Mouse (Mus musculus) midbrain, embryonic 11.5 days (tissue): ENCODE results near the gene Snca. TPM values are rescaled to one million over a fixed set of nuclear protein-coding genes. Genes with fewer than 3 reads are reported as not detected.
"Not testable (repeated sequence)": the region's sequence is repeated elsewhere in the genome, so short reads cannot be mapped to it uniquely, and the experiment has no call there.

Experiments used
- ATAC-seq: fragments of 200-750 bp; cut with Nextera tagmentation; 2 replicates; pipeline ENCODE4 v1.8.0; 2017; ENCODE audit warnings: moderate TSS enrichment, moderate library complexity; ENCODE audit not compliant: low FRiP score
- DNase-seq: peaks from one replicate; pipeline ENCODE4 v3.0.0; 2015; ENCODE audit warnings: low spot score; ENCODE audit errors: missing footprints
- H3K27ac ChIP-seq: fragments of 300-500 bp; sonication (generic); 2 replicates; pipeline ENCODE4 v1.5.1; 2014; ENCODE audit warnings: low read depth, low read length
- H3K27me3 ChIP-seq: fragments of 300-500 bp; sonication (generic); 2 replicates; pipeline ENCODE4 v1.6.1; 2014; ENCODE audit warnings: mild to moderate bottlenecking, low read length, moderate library complexity, mixed read lengths; ENCODE audit not compliant: control insufficient read depth, insufficient read depth
- H3K36me3 ChIP-seq: fragments of 300-500 bp; sonication (generic); 2 replicates; pipeline ENCODE4 v1.6.1; 2014; ENCODE audit warnings: mild to moderate bottlenecking, low read length, moderate library complexity, mixed read lengths; ENCODE audit not compliant: control insufficient read depth, insufficient read depth
- H3K4me1 ChIP-seq: fragments of 300-500 bp; sonication (generic); 2 replicates; pipeline ENCODE4 v1.6.1; 2014; ENCODE audit warnings: low read length; ENCODE audit not compliant: control insufficient read depth, insufficient read depth
- H3K4me2 ChIP-seq: fragments of 300-500 bp; sonication (generic); 2 replicates; pipeline ENCODE4 v1.6.1; 2014; ENCODE audit warnings: mild to moderate bottlenecking, moderate library complexity
- H3K4me3 ChIP-seq: fragments of 300-500 bp; sonication (generic); 2 replicates; pipeline ENCODE4 v1.5.1; 2014; ENCODE audit warnings: low read depth, low read length
- H3K9ac ChIP-seq: fragments of 300-500 bp; sonication (generic); 2 replicates; pipeline ENCODE4 v1.6.1; 2014; ENCODE audit warnings: low read length
- H3K9me3 ChIP-seq: fragments of 300-500 bp; sonication (generic); 2 replicates; pipeline ENCODE4 v1.6.1; 2016; ENCODE audit warnings: low read length; ENCODE audit not compliant: control insufficient read depth
- WGBS: fragments of 180-500 bp; shearing (Covaris S2); extraction: QIAGEN DNeasy Blood & Tissue Kit; methylation state at CpG from one replicate; pipeline ENCODE4 v1.1.7; 2014; 5-methylcytosine and 5-hydroxymethylcytosine counted together
- polyA plus RNA-seq: library from polyadenylated mRNA; unstranded; fragments of >200 nt; fragmentation: Nextera tagmentation; extraction: Ambion mirVana; gene quantifications from 2 replicates; pipeline ENCODE4 v1.2.1, GENCODE M21; 2014

The Snca gene
- polyA plus RNA-seq, 1 experiment from 2014 or later, result 26.1 TPM

GRCm38 (mm10) chr6:60741427-60742071 lies 88.1 kb downstream of the Snca start:
- 26% methylated on average over 2 of the region's 2 CpGs for WGBS
- Histone ChIP-seq H3K9me3 (no peaks in the 10 kb centered on the region), H3K27ac (no peak overlapping the region), H3K36me3 (no peaks in the 10 kb centered on the region), H3K9ac (no peak overlapping the region), H3K4me3 (no peak overlapping the region), H3K4me1 (no peaks in the 10 kb centered on the region), H3K4me2 (no peak overlapping the region), H3K27me3 (no peaks in the 10 kb centered on the region)
- peak; percentile 84 for ATAC-seq
- no peak for DNase-seq

GRCm38 (mm10) chr6:60739776-60740175 lies 89.9 kb downstream of the Snca start:
- WGBS, result 61% methylated on average over 1 of the region's 1 CpGs
- no peak overlapping the region for H3K9ac ChIP-seq

GRCm38 (mm10) chr6:60731164-60731563 lies 98.5 kb downstream of the Snca start:
- no peak overlapping the region for H3K4me2 ChIP-seq
- no peak for ATAC-seq
- no peaks in the 10 kb centered on the region for H3K36me3 ChIP-seq
- H3K4me1 ChIP-seq, result no peaks in the 10 kb centered on the region
- H3K4me3 ChIP-seq, result no peak overlapping the region
- no peak overlapping the region for H3K27ac ChIP-seq
- H3K27me3 ChIP-seq, result no peaks in the 10 kb centered on the region
- no peak for DNase-seq
- no peaks in the 10 kb centered on the region for H3K9me3 ChIP-seq
- no peak overlapping the region for H3K9ac ChIP-seq
- WGBS, result 55% methylated on average over 2 of the region's 2 CpGs

More at GRCm38 (mm10) chr6:60739776-60740175, 89.9 kb downstream of the Snca start:
- no peak for DNase-seq
- Histone ChIP-seq H3K27ac (no peak overlapping the region), H3K36me3 (no peaks in the 10 kb centered on the region), H3K27me3 (no peaks in the 10 kb centered on the region), H3K4me2 (no peak overlapping the region), H3K4me3 (no peak overlapping the region), H3K4me1 (no peaks in the 10 kb centered on the region), H3K9me3 (no peaks in the 10 kb centered on the region)
- ATAC-seq, result no peak

- Histone ChIP-seq H3K9me3 (no peaks in the 10 kb centered on the region), H3K4me1 (no peaks in the 10 kb centered on the region), H3K4me2 (no peak overlapping the region), H3K36me3 (no peaks in the 10 kb centered on the region), H3K27me3 (no peaks in the 10 kb centered on the region), H3K9ac (no peak overlapping the region), H3K4me3 (no peak overlapping the region), H3K27ac (no peak overlapping the region)
- ATAC-seq (no peak), DNase-seq (no peak)
- 84% methylated on average over 2 of the region's 2 CpGs for WGBS
Observed at GRCm38 (mm10) chr6:60724110-60724829, 105.4 kb downstream of the Snca start.

GRCm38 (mm10) chr6:60717566-60717965 lies 112.1 kb downstream of the Snca start:
- no peak overlapping the region for H3K9ac ChIP-seq
- H3K27ac ChIP-seq, result no peak overlapping the region
- no peaks in the 10 kb centered on the region for H3K9me3 ChIP-seq
- H3K4me2 ChIP-seq, result no peak overlapping the region
- no peaks in the 10 kb centered on the region for H3K36me3 ChIP-seq
- no peak overlapping the region for H3K4me3 ChIP-seq
- no peak for ATAC-seq
- H3K27me3 ChIP-seq, result no peaks in the 10 kb centered on the region
- 81% methylated on average over 3 of the region's 3 CpGs for WGBS
- no peak for DNase-seq
- no peaks in the 10 kb centered on the region for H3K4me1 ChIP-seq

- Histone ChIP-seq H3K27me3 (no peaks in the 10 kb centered on the region), H3K36me3 (no peaks in the 10 kb centered on the region), H3K4me3 (no peak overlapping the region), H3K27ac (no peak overlapping the region; the same call in 1 of the 2 replicates), H3K9ac (peak overlapping the region; percentile 30; the same call in 1 of the 2 replicates), H3K4me2 (no peak overlapping the region), H3K4me1 (no peaks in the 10 kb centered on the region; the same call in 1 of the 2 replicates), H3K9me3 (no peaks in the 10 kb centered on the region)
- DNase-seq, result no peak
- ATAC-seq, result peak; percentile 79
- 9% methylated on average over 2 of the region's 2 CpGs for whole genome bisulfite sequencing
Observed at GRCm38 (mm10) chr6:60709997-60710471, 119.6 kb downstream of the Snca start.

- no peaks in the 10 kb centered on the region for H3K4me1 ChIP-seq
- H3K27me3 ChIP-seq, result no peaks in the 10 kb centered on the region
- no peaks in the 10 kb centered on the region for H3K36me3 ChIP-seq
- H3K4me2 ChIP-seq, result no peak overlapping the region
- DNase-seq (no peak), ATAC-seq (no peak)
- H3K9ac ChIP-seq, result no peak overlapping the region
- no peaks in the 10 kb centered on the region for H3K9me3 ChIP-seq
- no peak overlapping the region for H3K27ac ChIP-seq
- H3K4me3 ChIP-seq, result no peak overlapping the region
- 85% methylated on average over 2 of the region's 2 CpGs for WGBS
Observed at GRCm38 (mm10) chr6:60698072-60698471, 131.6 kb downstream of the Snca start.

GRCm38 (mm10) chr6:60687048-60687447 lies 142.6 kb downstream of the Snca start:
- not testable (repeated sequence) for H3K4me1 ChIP-seq, H3K27ac ChIP-seq, H3K4me2 ChIP-seq, ATAC-seq, H3K9me3 ChIP-seq, H3K4me3 ChIP-seq, H3K27me3 ChIP-seq, H3K36me3 ChIP-seq, DNase-seq, H3K9ac ChIP-seq
- 81% methylated on average over 4 of the region's 4 CpGs for WGBS

GRCm38 (mm10) chr6:60682233-60682632 lies 147.4 kb downstream of the Snca start:
- H3K9ac ChIP-seq, result no peak overlapping the region
- no peak overlapping the region for H3K4me3 ChIP-seq
- no peaks in the 10 kb centered on the region for H3K27me3 ChIP-seq
- no peaks in the 10 kb centered on the region for H3K9me3 ChIP-seq
- no peaks in the 10 kb centered on the region for H3K4me1 ChIP-seq
- no peak overlapping the region for H3K4me2 ChIP-seq
- DNase-seq, result peak; percentile 87
- no peak for ATAC-seq
- H3K36me3 ChIP-seq, result no peaks in the 10 kb centered on the region
- 53% methylated on average over 4 of the region's 4 CpGs for WGBS
- no peak overlapping the region for H3K27ac ChIP-seq
